Mouse (Mus musculus) testis, adult 2 months (tissue): ENCODE data around the gene Mybbp1a.

Source experiments
- CTCF ChIP-seq: fragments of 200-500 bp; IDR thresholded peaks from 2 replicates; pipeline ENCODE4 v1.5.1; 2012; ENCODE audit warnings: low read depth, mild to moderate bottlenecking, inconsistent platforms, low read length, moderate library complexity; ENCODE audit not compliant: control insufficient read depth, insufficient read depth, insufficient replicate concordance
- POLR2A ChIP-seq: fragments of 200-500 bp; IDR thresholded peaks from 2 replicates; pipeline ENCODE4 v1.6.1; 2012; ENCODE audit warnings: low read depth, mild to moderate bottlenecking, inconsistent platforms, low read length, moderate library complexity; ENCODE audit not compliant: control insufficient read depth

- TF ChIP-seq POLR2A: no peak
- no peak for TF ChIP-seq CTCF
Observed at GRCm38 (mm10) chr11:72415155-72415554, 26.0 kb upstream of the Mybbp1a start.
